Mouse (Mus musculus): ENCODE measurements around the gene Pcyox1.

GRCm38 (mm10) chr6:86383370-86383769, 13.6 kb downstream of the Pcyox1 start:
- no peak for TF ChIP-seq EP300 (IDR thresholded peaks at IDR 0.05; ENCODE audit: low read depth in 1 of 2, low read length in 2 of 2)
- TF ChIP-seq CTCF (IDR thresholded peaks at IDR 0.05 in 2 of 3, conservative IDR thresholded peaks at IDR 0.05 in 1 of 3; ENCODE audit: control insufficient read depth in 1 of 3, insufficient read depth in 1 of 3, low read depth in 2 of 3, low read length in 3 of 3, poor library complexity in 1 of 3, severe bottlenecking in 1 of 3): no peak
- TF ChIP-seq ZMIZ1 (IDR thresholded peaks at IDR 0.05; ENCODE audit: low read depth, low read length): no peak
- no peak for TF ChIP-seq ZNF384 (IDR thresholded peaks at IDR 0.05; ENCODE audit: low read depth, low read length)
- TF ChIP-seq GABPA (IDR thresholded peaks at IDR 0.05; ENCODE audit: low read depth, low read length): no peak
- TF ChIP-seq GATA1 (IDR thresholded peaks at IDR 0.05; ENCODE audit: low read depth, low read length): no peak
- no peak for TF ChIP-seq MYB (IDR thresholded peaks at IDR 0.05; ENCODE audit: low read depth, low read length)
- TF ChIP-seq NELFE (IDR thresholded peaks at IDR 0.05; ENCODE audit: low read depth, low read length): no peak
- TF ChIP-seq POLR2AphosphoS2 (IDR thresholded peaks at IDR 0.05; ENCODE audit: low read length): no peak
- TF ChIP-seq KAT2A (conservative IDR thresholded peaks at IDR 0.05; ENCODE audit: low read depth, low read length): no peak
- TF ChIP-seq USF2 (IDR thresholded peaks at IDR 0.05; ENCODE audit: borderline replicate concordance in 1 of 2, insufficient read depth in 1 of 2, low read depth in 1 of 2, low read length in 2 of 2): no peak
- TF ChIP-seq MAFK (IDR thresholded peaks at IDR 0.05; ENCODE audit: borderline replicate concordance, low read depth, low read length): no peak
- no peak for TF ChIP-seq E2F4 (IDR thresholded peaks at IDR 0.05; ENCODE audit: borderline replicate concordance, low read depth, low read length)
- no peak for TF ChIP-seq MAZ (IDR thresholded peaks at IDR 0.05; ENCODE audit: low read depth, low read length)
